Mouse (Mus musculus): ENCODE measurements around the gene Arid5b.

The Arid5b gene

DNA sequence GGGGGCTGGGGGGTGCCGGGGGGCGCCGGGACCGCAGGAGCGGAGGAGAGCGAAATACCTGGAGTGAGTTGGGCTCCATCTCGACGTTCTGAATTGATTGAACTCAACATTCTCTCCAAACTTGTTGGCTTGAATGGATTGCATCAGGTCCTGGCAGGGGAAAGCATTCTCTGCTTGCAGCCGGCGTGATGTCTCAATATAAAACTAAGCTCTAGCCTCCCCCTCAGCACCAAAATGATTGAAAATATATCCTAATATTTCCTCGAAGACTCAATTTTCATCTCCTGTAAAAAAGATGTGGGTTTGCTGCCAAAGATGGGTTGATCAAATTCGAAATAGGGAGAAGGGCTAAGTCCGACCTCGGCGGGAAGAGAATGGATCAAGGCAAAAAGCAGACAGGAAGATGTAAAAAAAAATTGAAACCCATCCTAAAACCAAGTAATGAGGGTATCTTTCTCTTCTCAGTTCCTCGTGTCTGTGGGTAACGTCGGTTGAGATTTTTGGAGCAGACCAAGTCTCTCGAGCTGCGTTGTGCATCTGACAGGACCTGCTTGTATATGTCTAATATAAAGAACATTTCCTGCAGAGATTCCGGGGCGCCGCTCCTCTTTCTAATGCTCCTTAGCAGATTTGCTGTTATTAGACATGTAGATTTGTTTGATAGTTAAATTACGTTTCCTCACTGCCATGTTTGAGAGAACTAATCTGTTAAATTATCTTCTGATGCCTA, at the start of gene Arid5b:
Gene Arid5b, minus strand, starts transcription at position 109 of the 730 bp plus-strand sequence.
- DNase-seq (ENCODE audit: inconsistent age in 2 of 2, low spot score in 1 of 2) = peak; percentile 56 to 88

- no peak for DNase-seq (ENCODE audit: inconsistent age in 2 of 2, low spot score in 1 of 2)
Measured at GRCm38 (mm10) chr10:68325378-68325777, 46.8 kb upstream of the Arid5b start.

GRCm38 (mm10) chr10:68324061-68324460, 45.5 kb upstream of the Arid5b start:
- no peak for DNase-seq (ENCODE audit: inconsistent age in 2 of 2, low spot score in 1 of 2)

DNA sequence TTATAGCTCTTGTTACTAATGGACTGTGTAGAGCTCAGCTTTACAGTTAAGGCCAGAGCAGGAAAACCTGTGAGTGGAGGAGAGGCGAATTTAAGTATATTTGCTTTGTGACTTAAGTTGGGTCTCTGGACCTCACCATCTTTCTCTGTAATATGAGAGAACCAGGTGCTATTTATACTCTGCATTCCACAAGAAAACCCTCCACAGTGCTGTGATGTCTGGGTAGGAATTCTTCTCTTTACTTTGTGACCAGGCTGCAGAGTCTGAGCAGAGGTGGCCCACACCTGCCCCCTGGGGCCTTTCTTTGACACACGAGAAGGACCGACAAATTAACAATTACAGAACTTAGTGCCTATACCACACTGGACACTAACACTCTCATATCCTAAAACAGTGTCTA, 44.6 kb upstream of the Arid5b start:
- DNase-seq (ENCODE audit: inconsistent age in 2 of 2, low spot score in 1 of 2) = no peak

GRCm38 (mm10) chr10:68320986-68321385, 42.4 kb upstream of the Arid5b start:
- DNase-seq (ENCODE audit: inconsistent age in 2 of 2, low spot score in 1 of 2) = no peak

DNA sequence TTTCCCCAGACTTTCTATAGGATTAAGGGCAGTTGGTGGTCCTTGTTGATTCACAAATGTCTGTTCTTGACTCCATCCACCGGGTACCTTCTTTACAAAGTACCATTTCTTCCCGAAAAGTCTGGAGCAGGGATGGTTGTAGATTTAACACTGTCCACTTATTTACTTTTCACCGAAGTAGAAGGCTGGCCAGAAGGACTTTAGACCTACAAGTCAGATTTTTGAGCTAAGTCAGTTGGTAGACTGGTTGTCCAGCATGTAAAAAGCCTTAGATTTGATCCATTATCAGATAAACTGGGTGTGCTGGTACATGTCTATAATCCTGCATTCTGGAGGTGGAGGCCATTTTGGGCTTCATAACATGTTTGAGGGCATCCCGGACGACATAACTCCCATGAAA, 42.0 kb upstream of the Arid5b start:
- no peak for DNase-seq (ENCODE audit: inconsistent age in 2 of 2, low spot score in 1 of 2)

DNA sequence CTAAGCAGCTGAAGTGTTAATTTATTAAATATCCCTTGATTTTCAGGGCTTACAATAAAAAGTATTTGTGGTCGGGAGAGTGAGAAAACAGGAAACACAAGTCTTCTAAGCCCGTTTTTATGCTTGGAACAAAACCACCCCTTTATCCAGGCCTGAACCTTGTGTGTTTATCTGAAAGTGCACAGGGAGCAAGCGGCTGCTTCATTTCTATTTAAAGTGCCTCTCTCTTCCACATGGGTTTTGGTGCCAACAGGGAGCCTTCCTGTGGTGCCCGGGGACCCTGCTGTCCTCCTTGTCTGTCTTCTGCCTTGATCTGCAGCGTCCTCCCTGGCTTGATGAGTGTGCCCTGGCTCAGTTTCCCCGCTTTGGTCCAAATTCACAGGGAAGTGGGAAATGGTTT, 40.9 kb upstream of the Arid5b start:
- DNase-seq (ENCODE audit: inconsistent age in 2 of 2, low spot score in 1 of 2) = peak; percentile 7 to 38

DNA sequence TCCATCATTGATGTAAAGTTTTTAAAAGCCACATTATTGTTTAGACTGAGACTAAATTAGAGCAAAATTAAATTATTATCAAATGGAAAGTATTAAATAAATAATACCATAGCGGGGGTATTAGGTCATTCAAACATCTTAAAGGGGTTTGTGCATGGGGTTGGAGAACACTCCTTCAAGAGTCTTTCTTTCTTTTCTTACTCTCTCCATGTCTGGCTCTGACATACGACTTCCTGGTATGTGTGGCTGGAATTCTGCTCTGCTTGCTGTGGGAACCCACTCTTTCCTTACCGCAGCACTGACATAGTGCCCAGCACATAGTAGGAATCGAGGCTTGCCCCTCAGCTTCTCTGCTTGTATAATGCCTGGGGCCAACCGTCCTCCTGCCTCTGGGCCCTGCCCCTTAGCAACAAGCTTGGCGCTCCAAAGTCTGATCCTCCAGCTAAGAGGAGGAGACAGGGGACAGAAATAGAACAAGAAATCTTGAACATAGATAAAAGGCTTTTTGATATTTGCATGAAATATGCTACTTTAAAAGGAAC, 40.0 kb upstream of the Arid5b start:
- peak in 1 of 2 experiments; percentile 54 for DNase-seq (ENCODE audit: inconsistent age in 2 of 2, low spot score in 1 of 2)

- DNase-seq (ENCODE audit: inconsistent age in 2 of 2, low spot score in 1 of 2) = no peak
Measured at GRCm38 (mm10) chr10:68312734-68313133, 34.2 kb upstream of the Arid5b start.

DNA sequence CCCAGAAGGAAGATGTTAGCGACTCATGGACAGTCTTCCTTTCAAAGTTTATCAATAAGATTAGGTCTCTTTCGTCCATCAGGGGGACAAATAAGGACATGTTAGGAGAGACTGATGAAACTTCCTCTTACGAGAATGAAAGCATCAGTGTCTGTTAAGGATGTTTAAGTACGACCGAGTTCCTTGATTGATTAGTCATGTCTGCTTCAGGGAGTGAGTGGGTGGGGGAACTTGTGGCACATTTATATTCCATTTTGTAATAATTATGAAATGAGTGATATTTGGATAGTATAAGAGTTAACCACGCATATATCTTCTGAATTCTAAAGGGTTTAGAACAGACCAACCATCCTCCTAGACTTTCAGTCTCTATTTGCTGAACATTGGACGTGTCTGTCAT, 22.5 kb upstream of the Arid5b start:
- DNase-seq (ENCODE audit: inconsistent age in 2 of 2, low spot score in 1 of 2) = no peak

GRCm38 (mm10) chr10:68289465-68289864, 10.9 kb upstream of the Arid5b start:
- no peak for DNase-seq (ENCODE audit: inconsistent age in 2 of 2, low spot score in 1 of 2)

GRCm38 (mm10) chr10:68282466-68283391, 4.2 kb upstream of the Arid5b start:
- peak; percentile 88 to 96 for DNase-seq (ENCODE audit: inconsistent age in 2 of 2, low spot score in 1 of 2)

DNA sequence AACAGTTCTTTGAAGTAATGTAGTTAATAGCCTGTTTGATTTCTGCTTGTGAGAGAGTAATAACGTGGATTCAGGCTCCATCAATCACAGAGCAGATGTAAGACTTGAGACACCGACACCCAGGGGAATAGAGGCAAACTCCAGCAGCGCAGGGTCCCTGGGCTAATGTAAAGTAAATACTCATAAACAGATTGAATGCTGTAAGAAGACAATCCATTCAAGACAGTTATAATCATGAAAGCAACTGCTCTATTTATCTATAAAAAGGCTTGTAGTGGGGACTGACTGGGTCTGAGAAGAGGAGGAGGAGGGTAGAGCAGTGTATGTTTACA, 3.2 kb upstream of the Arid5b start:
- DNase-seq (ENCODE audit: inconsistent age in 2 of 2, low spot score in 1 of 2) = peak in 1 of 2 experiments; percentile 68

DNA sequence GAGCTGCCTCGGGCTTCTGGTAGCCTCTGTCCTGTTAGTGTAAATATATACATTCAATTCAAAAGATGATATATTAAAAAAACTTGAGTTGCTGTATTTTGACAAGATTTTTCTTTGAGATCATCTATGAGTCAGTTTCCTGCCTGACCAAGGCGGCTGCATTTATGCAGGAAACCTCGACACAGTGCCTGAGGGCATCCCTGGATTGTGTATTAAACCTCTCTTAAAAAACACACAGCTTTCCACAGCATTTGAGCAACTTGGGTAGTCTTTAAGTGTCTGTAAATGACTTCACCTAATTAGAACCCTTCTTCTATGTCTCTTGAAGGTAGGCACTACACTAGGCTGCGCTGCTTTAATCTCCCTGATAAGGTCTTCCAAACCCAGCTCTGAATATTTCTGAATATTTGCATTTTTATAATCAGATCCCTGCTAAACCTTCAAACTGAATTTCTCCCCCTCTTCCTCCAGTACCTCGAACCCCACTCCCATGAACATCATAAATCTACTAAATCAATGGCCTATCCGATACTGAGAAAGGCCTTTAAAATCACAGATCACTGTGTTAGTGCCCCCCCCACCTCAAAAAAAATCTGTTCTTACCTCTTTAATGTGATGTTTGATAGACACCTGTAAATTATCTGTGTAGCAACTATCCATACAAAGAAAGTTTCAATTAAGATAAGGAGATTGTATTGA, 2.7 kb upstream of the Arid5b start:
- peak in 1 of 2 experiments; percentile 62 for DNase-seq (ENCODE audit: inconsistent age in 2 of 2, low spot score in 1 of 2)

- DNase-seq (ENCODE audit: inconsistent age in 2 of 2, low spot score in 1 of 2) = peak; percentile 78 to 95
Measured at GRCm38 (mm10) chr10:68279516-68280501, 1.3 kb upstream of the Arid5b start.

DNA sequence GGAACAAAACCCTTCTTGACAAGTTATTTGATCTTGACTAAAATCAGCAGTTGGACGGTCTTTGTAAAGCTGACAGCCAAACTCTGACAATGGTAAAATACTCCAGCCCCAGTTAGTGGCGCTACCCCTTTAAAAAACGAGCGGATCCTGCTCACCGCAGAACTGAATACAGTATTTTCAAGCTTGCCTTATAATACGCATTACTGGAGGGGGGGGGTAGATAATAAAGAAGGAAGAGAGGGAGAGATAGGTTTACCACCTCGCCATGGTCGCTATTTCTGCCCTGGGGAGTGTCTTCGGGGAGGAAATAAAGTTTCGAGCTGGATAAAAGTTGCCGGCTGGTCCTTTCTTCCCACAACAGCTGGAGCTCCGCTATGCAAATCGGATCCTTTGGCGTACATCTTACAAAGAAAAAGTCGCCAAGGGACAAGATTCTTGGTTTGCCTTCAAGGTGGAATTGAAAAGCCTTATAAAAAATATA, 829 bp downstream of the Arid5b start:
- peak; percentile 64 to 93 for DNase-seq (ENCODE audit: inconsistent age in 2 of 2, low spot score in 1 of 2)

GRCm38 (mm10) chr10:68276976-68277441, 1.5 kb downstream of the Arid5b start:
- DNase-seq (ENCODE audit: inconsistent age in 2 of 2, low spot score in 1 of 2) = peak; percentile 76 to 93

DNA sequence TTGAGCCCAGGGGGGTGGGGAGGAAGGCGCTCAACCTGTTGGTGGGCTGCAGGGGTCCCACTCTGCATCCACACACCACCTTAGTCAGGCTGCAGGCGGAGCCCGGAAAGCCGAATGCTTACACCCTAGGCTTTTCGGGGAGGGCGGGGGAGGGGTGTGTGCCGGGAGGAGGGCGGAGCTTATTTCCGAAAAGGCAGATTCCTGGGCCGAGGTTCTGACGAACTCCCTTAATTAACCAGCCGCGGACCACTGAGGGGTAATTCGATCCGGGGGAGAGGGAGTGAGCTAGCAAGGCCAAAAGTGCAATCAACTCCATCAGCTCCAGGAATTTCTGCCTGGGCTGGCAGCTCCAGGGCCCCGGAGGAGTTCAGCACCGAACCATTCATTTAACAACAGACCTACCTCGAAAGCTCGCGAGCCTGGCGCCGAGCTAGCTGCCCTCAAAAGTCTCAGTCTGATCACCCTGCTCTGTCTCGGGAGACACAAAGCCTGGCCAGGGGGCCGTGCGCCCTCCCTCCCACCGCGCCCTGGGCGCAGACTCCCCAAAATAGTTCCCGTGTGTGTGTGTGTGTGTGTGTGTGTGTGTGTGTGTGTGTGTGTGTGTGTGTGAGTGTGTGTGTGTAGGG, 2.1 kb downstream of the Arid5b start:
- peak; percentile 82 to 96 for DNase-seq (ENCODE audit: inconsistent age in 2 of 2, low spot score in 1 of 2)

All from adrenal gland, adult (tissue).